Comparison of ENCODE assay signal across 8 mouse cellular contexts in the genomic region with DNA sequence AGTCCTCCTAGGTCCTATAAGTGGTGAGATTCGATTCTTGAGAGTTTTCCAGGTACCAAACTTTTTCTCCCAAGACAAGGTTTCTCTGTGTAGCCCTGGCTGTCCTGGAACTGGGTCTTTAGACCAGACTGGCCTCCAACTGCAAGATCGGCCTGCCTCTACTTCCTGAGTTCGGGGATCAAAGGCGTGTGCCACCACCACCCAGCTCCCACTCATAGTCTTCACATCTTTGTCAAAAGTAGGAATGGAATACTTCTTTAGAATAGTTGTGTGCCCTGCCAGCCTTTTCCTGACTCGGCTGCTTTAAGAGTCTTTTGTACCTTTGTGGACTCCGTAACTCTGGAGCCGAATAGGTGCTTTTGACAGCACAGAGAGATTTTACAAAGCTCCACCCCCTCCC. TPM values are rescaled to one million over a fixed set of nuclear protein-coding genes. Genes with fewer than 3 reads are reported as not detected.
DNase-seq lines count a peak whose midpoint lies in the region; ATAC-seq and TF ChIP-seq lines count a peak whose summit lies in the region.

No protein-coding gene starts in this region.

- ATAC-seq in embryonic facial prominence, embryonic 15.5 days (ENCODE audit: insufficient number of reproducible peaks, low FRiP score, low TSS enrichment, low read depth): no peak
- no peak for ATAC-seq in limb, embryonic 13.5 days (ENCODE audit: low FRiP score, low read depth)
- ATAC-seq in stomach, embryonic 16.5 days (ENCODE audit: insufficient read depth, low FRiP score): no peak
- ATAC-seq in megakaryocyte progenitor cell, adult 5-6 weeks (replicated peaks; ENCODE audit: poor library complexity): no peak

- DNase-seq in layer of hippocampus, adult 2 months (ENCODE audit: low spot score in 2 of 2): no peak
- no peak for DNase-seq in layer of hippocampus, postnatal 14 days (ENCODE audit: low spot score in 2 of 2)
- DNase-seq in T-cell, adult 2 months (ENCODE audit: low spot score): no peak
- DNase-seq in spleen, postnatal 4 days (ENCODE audit: low spot score in 2 of 2): no peak

- peak overlapping the region; percentile 92 for H3K4me2 ChIP-seq in embryonic facial prominence, embryonic 15.5 days (replicated peaks)
- H3K4me2 ChIP-seq in limb, embryonic 13.5 days (replicated peaks): peak overlapping the region; percentile 100
- H3K4me2 ChIP-seq in stomach, embryonic 16.5 days (ENCODE audit: low read depth, low read length): peak overlapping the region; percentile 97

- 15% methylated on average over 7 of the region's 7 CpGs for whole genome bisulfite sequencing in embryonic facial prominence, embryonic 15.5 days
- 21% methylated on average over 7 of the region's 7 CpGs for whole genome bisulfite sequencing in limb, embryonic 13.5 days
- 19% methylated on average over 7 of the region's 7 CpGs for WGBS in stomach, embryonic 16.5 days

- H3K4me1 ChIP-seq in embryonic facial prominence, embryonic 15.5 days: peaks cover 77% of the 10 kb centered on the region
- peaks cover 80% of the 10 kb centered on the region for H3K4me1 ChIP-seq in limb, embryonic 13.5 days
- peaks cover 55% of the 10 kb centered on the region for H3K4me1 ChIP-seq in stomach, embryonic 16.5 days (ENCODE audit: control insufficient read depth, insufficient read depth, low read length)

- H3K4me3 ChIP-seq in layer of hippocampus, adult 2 months: peak overlapping the region; percentile 98
- H3K4me3 ChIP-seq in embryonic facial prominence, embryonic 15.5 days (replicated peaks): peak overlapping the region; percentile 91
- H3K4me3 ChIP-seq in limb, embryonic 13.5 days: peak overlapping the region; percentile 93
- H3K4me3 ChIP-seq in stomach, embryonic 16.5 days (replicated peaks; ENCODE audit: low read length): peak overlapping the region; percentile 93

- H3K27ac ChIP-seq in layer of hippocampus, adult 2 months: peak overlapping the region; percentile 100
- peak overlapping the region; percentile 98; the same call in 1 of the 2 replicates for H3K27ac ChIP-seq in embryonic facial prominence, embryonic 15.5 days (replicated peaks)
- no peak overlapping the region for H3K27ac ChIP-seq in limb, embryonic 13.5 days
- H3K27ac ChIP-seq in stomach, embryonic 16.5 days (ENCODE audit: low read length): peak overlapping the region; percentile 36; the same call in 1 of the 2 replicates

- H3K9ac ChIP-seq in embryonic facial prominence, embryonic 15.5 days: peak overlapping the region; percentile 53
- peak overlapping the region; percentile 95 for H3K9ac ChIP-seq in limb, embryonic 13.5 days
- H3K9ac ChIP-seq in stomach, embryonic 16.5 days (ENCODE audit: low read length): peak overlapping the region; percentile 98

- peaks cover 53% of the 10 kb centered on the region for H3K36me3 ChIP-seq in embryonic facial prominence, embryonic 15.5 days
- peaks cover 57% of the 10 kb centered on the region for H3K36me3 ChIP-seq in limb, embryonic 13.5 days
- peaks cover 24% of the 10 kb centered on the region for H3K36me3 ChIP-seq in stomach, embryonic 16.5 days (ENCODE audit: control insufficient read depth, insufficient read depth, low read length)

- TF ChIP-seq CTCF in layer of hippocampus, adult 2 months (conservative IDR thresholded peaks at IDR 0.05): no peak

- H3K9me3 ChIP-seq in embryonic facial prominence, embryonic 15.5 days (replicated peaks): no peaks in the 10 kb centered on the region
- no peaks in the 10 kb centered on the region for H3K9me3 ChIP-seq in limb, embryonic 13.5 days
- no peaks in the 10 kb centered on the region for H3K9me3 ChIP-seq in stomach, embryonic 16.5 days (replicated peaks; ENCODE audit: control insufficient read depth, low read length)

- no peaks in the 10 kb centered on the region for H3K27me3 ChIP-seq in embryonic facial prominence, embryonic 15.5 days
- H3K27me3 ChIP-seq in limb, embryonic 13.5 days: no peaks in the 10 kb centered on the region
- H3K27me3 ChIP-seq in stomach, embryonic 16.5 days (ENCODE audit: control insufficient read depth, insufficient read depth, low read length): no peaks in the 10 kb centered on the region

RNA-seq across cellular contexts. Expression of a gene that starts 2.7 kb away (rescaled TPM):
- total RNA-seq in layer of hippocampus, adult 2 months (2021): 100 to 1,000 TPM; 597 to 622 TPM
- 100 to 1,000 TPM; 702 to 713 TPM for total RNA-seq in layer of hippocampus, postnatal 14 days (2021)
- 179 and 181 TPM in 2 replicates for polyA plus RNA-seq in embryonic facial prominence, embryonic 15.5 days (2015; fragmentation: Nextera tagmentation; extraction: Ambion mirVana)
- 197 and 219 TPM in 2 replicates for polyA plus RNA-seq in limb, embryonic 13.5 days (2015; fragmentation: Nextera tagmentation; extraction: Ambion mirVana)
- polyA plus RNA-seq in stomach, embryonic 16.5 days (2015; fragmentation: Nextera tagmentation; extraction: Ambion mirVana): 329 and 336 TPM in 2 replicates
- total RNA-seq in megakaryocyte progenitor cell, adult 5-6 weeks (2015): 95.4 and 101 TPM in 2 replicates
- total RNA-seq in megakaryocyte progenitor cell, adult 5-6 weeks (2017): 88.5 and 107 TPM in 2 replicates

RNA-seq across cellular contexts. Expression of a gene that starts 36.7 kb away (rescaled TPM):
- 1 to 10 TPM; 2.3 to 2.5 TPM for total RNA-seq in layer of hippocampus, adult 2 months (2021)
- 1 to 10 TPM; 2.5 to 2.6 TPM for total RNA-seq in layer of hippocampus, postnatal 14 days (2021)
- 0.16 and 0.39 TPM in 2 replicates for polyA plus RNA-seq in embryonic facial prominence, embryonic 15.5 days (2015; fragmentation: Nextera tagmentation; extraction: Ambion mirVana)
- 0.13 and 0.14 TPM in 2 replicates for polyA plus RNA-seq in limb, embryonic 13.5 days (2015; fragmentation: Nextera tagmentation; extraction: Ambion mirVana)
- 0.14 and 0.39 TPM in 2 replicates for polyA plus RNA-seq in stomach, embryonic 16.5 days (2015; fragmentation: Nextera tagmentation; extraction: Ambion mirVana)
- total RNA-seq in megakaryocyte progenitor cell, adult 5-6 weeks (2015): 0.35 TPM in 1 of 2 replicates, not detected in the other
- total RNA-seq in megakaryocyte progenitor cell, adult 5-6 weeks (2017): not detected in 2 replicates

Comparison
In these comparisons a context has a peak if more than half of its experiments do, and no peak if none do; other contexts are left out.
1. RNA of a gene that starts 2.7 kb away (total RNA-seq): 702 to 713 TPM in layer of hippocampus, postnatal 14 days and 597 to 622 TPM in layer of hippocampus, adult 2 months; 88.5 to 107 TPM in megakaryocyte progenitor cell, adult 5-6 weeks; every median in the first group is over 4 times any median in the second.
2. Peak in every context shown above with its lines, with median percentiles within 50 percentile points of each other: H3K4me3 ChIP-seq, H3K4me2 ChIP-seq and H3K9ac ChIP-seq.